Mouse (Mus musculus) stomach, postnatal 0 days (tissue): ENCODE data around the gene Slc4a1.

ENCODE experiments used
- CTCF ChIP-seq: IDR thresholded peaks from 2 replicates; pipeline ENCODE4 v1.5.1; 2016; ENCODE audit warnings: antibody characterized with exemption, low read depth, mild to moderate bottlenecking, moderate library complexity
- EP300 ChIP-seq: optimal IDR thresholded peaks from 2 replicates; pipeline ENCODE3; 2016; ENCODE audit warnings: antibody characterized with exemption

- no peak for TF ChIP-seq CTCF
- no peak for TF ChIP-seq EP300
Observed at GRCm38 (mm10) chr11:102393719-102394420, 27.9 kb upstream of the Slc4a1 start.
